Mouse (Mus musculus) heart, postnatal 4 days (tissue): ENCODE data around the gene Ndufa11. TPM values are rescaled to one million over a fixed set of nuclear protein-coding genes. Genes with fewer than 3 reads are reported as not detected.

Source experiments
- DNase-seq: peaks from one replicate; pipeline ENCODE4 v3.0.0; 2021
- total RNA-seq, 2 experiments: library from RNA; stranded (reverse); gene quantifications; 2 replicates each; pipeline ENCODE4 v1.2.3; 2021

The Ndufa11 gene
- total RNA-seq, 2 experiments from 2014 or later = 705 to 809 TPM

GRCm38 (mm10) chr17:56716655-56717362 lies 758 bp upstream of the Ndufa11 start:
- peak; percentile 97 for DNase-seq

- DNase-seq = no peak
Observed at GRCm38 (mm10) chr17:56722441-56722840, 4.9 kb downstream of the Ndufa11 start.

GRCm38 (mm10) chr17:56723419-56724161 lies 6.0 kb downstream of the Ndufa11 start:
- DNase-seq = no peak

DNA sequence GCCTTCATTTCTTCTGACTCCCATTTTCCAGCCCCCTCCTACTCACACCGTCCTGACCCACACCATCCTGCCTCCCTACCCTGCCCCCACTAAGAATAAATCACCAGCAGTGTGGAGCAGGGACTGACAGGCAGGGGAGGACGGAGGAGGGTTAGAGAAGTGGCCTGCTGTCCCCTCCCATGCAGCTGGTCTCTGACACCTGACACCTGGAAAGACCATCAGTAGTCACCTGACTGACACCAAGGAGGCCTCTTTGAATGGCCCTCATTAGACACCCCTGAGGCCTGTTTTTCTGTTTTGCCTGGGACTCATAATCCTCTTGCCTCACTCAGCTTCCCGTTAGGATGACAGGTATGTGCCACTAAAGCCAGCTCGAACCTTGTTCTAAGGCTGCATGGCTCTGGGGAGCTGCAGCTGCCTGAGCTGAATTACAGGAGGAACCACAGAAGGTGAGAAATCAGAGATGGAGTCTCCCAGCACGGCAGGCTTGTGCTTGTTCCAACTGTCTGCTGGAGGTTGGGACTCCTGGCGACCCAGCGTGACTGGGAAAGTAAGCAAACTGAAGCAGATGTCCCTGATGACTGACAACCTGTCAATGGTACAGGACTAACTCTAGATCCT lies 9.6 kb downstream of the Ndufa11 start:
- DNase-seq = no peak

DNA sequence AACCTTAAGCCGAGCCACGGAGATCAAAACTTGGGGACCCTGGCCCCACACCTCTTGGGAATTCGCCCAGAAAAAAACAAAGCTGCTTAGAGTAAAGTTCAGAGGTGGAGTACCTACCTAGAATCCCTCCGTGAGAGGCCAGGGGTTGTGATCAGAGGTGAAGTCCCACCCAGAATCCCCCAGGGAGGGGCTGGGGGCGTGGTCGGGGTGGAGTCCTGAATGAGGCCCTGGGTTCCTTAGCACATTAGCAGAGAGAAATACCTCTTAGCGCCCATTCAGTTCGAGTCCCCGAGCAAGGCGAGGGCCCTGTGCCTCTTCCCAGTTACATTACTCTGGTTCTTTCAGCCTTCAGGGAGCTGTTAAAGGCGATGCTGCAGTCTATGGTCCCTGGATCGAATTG lies 10.1 kb downstream of the Ndufa11 start:
- DNase-seq = no peak

GRCm38 (mm10) chr17:56728117-56728516 lies 10.6 kb downstream of the Ndufa11 start:
- DNase-seq = peak; percentile 69

- DNase-seq = no peak
Observed at GRCm38 (mm10) chr17:56729151-56729550, 11.6 kb downstream of the Ndufa11 start.

- no peak for DNase-seq
Observed at GRCm38 (mm10) chr17:56729656-56730055, 12.1 kb downstream of the Ndufa11 start.

- DNase-seq = no peak
Observed at GRCm38 (mm10) chr17:56736534-56736933, 19.0 kb downstream of the Ndufa11 start.

- DNase-seq = no peak
Observed at GRCm38 (mm10) chr17:56738221-56738620, 20.7 kb downstream of the Ndufa11 start.

DNA sequence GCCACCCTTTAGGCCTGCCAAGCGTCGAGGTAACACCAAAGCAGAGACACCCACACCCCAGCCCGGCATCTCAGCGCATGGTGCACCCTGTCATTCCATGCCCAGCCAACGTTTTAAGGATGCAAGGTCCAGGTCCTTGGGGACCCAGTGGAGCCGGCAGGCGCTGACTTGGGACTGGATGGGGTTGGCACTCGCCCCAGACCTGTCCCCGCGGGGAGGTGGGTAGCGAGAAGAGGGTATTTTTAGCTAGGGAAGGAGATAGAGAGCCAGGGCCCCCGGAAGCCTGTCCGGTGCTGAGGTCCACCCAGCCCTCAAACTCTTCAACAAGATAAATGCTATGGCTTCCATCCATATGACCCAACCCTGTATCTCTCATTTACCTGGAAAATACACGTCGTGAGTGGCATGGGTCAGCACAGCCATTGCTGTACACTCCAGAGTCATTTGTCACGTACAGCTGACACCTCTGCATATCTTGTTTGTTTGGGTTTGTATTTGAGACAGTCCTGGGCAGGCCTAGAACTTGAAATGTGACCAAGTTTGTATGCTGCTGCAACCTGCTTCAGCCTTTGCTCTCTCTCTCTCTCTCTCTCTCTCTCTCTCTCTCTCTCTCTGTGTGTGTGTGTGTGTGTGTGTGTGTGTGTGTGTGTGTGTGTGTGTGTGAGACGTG lies 22.7 kb downstream of the Ndufa11 start:
- peak; percentile 83 for DNase-seq

DNA sequence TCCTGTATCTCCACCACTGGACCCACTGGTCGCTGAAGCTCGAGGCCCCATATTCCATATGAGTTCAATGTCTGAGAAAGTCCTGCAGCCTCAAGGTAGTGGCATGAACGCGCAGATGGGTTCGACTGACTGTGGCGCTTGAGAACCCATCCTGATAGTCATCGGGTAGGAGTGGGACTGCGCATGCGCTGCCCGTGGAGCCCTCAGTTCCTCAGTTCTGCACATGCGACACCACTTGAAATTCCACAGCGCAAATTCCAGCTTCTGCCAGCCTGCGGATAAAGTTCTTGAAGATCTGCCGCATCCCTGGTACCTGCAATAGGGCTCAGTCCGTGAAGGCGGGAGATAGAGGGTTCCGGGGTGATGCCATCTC lies 23.2 kb downstream of the Ndufa11 start:
- DNase-seq = no peak

- no peak for DNase-seq
Observed at GRCm38 (mm10) chr17:56744173-56744572, 26.6 kb downstream of the Ndufa11 start.

DNA sequence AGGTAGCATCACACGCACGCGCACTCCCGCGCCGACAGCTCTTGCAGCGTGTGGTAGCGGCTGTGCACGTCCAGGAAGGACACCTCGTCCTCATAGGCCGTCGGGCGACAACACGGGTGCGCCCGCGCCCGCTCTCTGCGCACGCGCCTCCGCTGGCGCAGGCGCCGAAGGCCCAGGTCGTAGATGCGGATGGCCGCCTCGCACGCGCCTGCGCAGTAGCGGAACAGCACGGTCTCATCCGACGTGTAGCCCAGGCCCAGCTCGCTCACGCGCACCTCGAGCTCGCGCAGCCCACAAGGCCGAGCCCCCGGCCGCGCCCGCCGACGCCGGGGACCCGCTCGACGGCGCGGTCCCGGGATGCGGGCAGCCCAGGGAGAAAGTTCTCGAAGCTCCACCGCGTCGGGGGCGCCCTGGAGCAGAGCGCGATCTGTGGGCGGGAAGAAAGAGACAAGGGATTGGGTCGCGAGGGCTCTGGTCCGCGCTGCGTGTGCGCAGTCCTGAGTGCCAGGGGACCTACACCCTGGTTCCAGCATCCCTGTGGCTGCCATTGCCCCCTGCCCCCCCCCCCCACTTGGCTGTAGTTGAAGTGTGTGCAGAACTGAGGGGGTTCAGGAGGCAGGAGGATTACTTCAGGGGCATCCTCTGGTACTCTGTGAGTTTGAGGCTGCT lies 34.0 kb downstream of the Ndufa11 start:
- DNase-seq = peak; percentile 60

GRCm38 (mm10) chr17:56753452-56753851 lies 35.9 kb downstream of the Ndufa11 start:
- DNase-seq = no peak

GRCm38 (mm10) chr17:56754271-56755185 lies 37.0 kb downstream of the Ndufa11 start:
- no peak for DNase-seq

DNA sequence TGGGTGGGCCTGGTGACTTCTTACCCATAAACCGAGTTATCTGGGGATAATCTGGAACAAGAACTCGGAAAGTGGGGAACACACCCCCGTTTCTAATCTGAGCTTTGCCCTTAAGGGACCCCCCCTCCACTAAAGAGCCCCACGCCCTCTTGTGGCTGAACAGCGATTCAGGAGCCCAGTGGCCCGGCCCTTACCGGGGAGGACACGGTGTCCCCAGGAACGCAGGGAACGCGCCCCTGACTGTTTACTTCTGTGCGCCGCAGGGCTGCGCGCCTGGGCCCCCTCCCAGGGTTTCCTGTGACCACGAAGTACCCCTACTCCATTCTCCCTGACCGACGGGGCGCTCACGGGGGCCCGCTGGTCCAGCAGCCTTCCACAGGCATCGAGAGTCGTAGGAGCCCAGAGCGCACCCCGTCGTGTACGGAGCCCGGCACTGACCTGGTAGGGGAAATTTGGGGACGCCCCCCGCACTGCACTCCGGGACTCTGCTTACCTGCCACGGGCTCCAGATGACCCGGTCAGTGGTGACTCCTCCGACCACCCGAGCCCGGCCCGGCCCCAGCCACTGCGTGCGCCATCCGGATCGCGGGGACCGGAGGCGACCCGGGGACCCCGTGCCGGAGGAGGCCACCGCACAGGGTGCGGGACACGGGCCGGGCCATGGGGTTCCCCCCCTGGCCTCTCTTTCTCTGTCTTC lies 39.3 kb downstream of the Ndufa11 start:
- DNase-seq = peak; percentile 63

DNA sequence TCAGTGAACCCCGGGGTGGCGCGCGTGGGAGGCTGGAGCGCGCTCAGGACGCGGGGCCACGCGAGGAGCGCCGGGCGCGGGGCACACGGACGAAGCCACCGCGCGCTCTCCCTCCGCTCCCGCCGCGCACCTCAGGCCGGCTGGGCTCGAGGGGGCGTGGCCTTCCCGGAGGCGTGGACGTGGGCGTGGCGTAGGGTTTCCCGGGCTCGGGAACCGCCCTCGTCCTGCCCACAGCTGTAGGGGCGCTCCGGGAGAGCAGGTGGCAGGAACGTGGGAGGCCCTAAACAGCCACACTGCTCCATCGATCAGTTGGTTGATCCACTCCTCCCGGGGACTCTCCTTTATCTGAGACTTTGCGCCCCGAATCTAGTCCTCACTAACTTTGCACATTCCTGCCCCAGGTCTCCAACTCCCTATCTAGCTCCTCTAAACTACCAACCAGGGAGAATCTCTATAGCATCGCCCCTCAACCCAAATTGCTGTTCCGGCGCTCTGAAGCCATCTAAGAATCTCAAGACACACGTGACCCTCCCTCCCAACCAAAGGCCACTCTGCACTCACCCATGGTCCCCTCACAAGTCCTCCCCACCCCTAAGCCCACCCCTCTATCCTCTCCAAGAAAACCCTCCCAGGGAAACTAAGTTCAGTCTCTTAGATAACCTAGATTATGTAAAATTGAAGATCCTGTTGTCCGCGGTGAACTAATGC lies 40.0 kb downstream of the Ndufa11 start, which contains the start of gene Nrtn:
Nrtn (minus strand) TSS at position 115 of the 708 bp plus-strand sequence.
- DNase-seq = peak; percentile 92

DNA sequence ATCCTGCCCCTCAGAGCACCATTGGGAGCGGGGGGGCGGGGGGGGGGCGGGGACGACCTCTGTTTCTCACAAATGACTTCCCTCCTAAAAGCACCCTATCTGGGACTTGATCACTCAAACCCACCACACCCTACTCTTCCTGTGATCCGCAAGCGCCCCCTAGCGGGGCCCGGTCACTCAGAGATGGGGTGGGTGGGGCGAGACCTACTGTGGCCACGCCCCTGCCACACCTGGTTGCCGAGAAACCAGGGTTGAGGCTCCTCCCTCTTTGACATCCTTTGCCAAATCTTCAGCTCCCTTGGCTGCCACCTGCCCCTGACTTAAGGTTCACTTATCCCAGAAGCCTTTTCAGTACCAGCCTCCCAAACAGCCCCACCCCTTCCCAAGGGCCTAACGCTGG lies 40.6 kb downstream of the Ndufa11 start:
- DNase-seq = peak; percentile 77

DNA sequence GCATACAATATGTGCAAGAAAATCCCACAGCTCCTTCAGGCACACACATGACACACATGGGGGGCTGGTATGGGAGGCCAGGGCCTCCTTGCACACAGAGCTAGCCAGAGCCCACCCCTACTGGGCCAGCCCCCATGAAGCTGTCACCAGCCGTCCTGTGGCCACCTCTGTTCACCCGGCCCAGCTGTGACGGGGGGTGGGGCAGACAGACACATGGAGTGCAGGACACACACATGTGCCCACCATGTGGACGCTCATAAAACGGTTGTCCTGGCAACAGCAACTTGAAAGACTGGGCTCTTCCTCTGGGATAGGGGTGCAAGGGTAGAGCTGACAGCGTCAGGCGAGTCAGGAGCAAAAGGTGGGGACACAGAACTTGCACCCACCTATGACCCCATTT lies 41.7 kb downstream of the Ndufa11 start:
- DNase-seq = no peak
